Mouse (Mus musculus) monocyte, adult 5-6 weeks (primary cell): ENCODE measurements around the gene Oaf. TPM values are rescaled to one million over a fixed set of nuclear protein-coding genes. Genes with fewer than 3 reads are reported as not detected.

ENCODE experiments used
- ATAC-seq: fragments of 153-309, 156-312 bp; replicated peaks from 2 replicates; pipeline ENCODE4 v1.8.0; 2017; ENCODE audit warnings: mild to moderate bottlenecking; ENCODE audit not compliant: low TSS enrichment, insufficient number of reproducible peaks, severe bottlenecking, poor library complexity, low FRiP score
- total RNA-seq: library from RNA; stranded (forward); fragments of 200-1000, 200-491, 200-594 nt; gene quantifications from 3 replicates; pipeline ENCODE4 v1.2.3, GENCODE M21; 2017

Oaf gene
- total RNA-seq, 1 experiment from 2014 or later, result 0.10 TPM

- ATAC-seq, result no peak
These were observed 12.1 kb upstream of the Oaf start for GRCm38 (mm10) chr9:43251786-43252185.

GRCm38 (mm10) chr9:43246738-43247180, 7.0 kb upstream of the Oaf start:
- ATAC-seq, result no peak

GRCm38 (mm10) chr9:43245801-43246570, 6.3 kb upstream of the Oaf start:
- no peak for ATAC-seq

DNA sequence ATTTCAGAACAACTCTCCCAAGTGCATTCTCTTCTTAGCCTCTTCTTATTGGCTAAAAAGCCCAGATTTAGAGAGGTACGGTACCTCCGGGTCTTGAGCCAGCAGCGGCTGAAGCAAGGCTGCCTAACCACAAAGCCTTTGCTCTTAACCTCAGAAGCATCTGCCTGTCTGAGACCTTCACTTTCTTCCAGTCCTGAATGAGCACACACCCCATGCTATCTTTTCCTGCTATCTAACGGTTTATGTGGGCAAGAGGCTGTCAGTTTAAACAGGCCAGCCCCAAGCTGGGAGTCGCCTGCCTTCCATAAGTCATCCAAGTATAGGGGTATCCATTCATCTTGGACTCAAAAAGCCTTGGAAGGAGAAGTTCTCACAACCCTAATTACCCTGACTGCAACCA, 2.7 kb upstream of the Oaf start:
- ATAC-seq, result no peak

GRCm38 (mm10) chr9:43241970-43242369, 2.3 kb upstream of the Oaf start:
- ATAC-seq, result no peak

DNA sequence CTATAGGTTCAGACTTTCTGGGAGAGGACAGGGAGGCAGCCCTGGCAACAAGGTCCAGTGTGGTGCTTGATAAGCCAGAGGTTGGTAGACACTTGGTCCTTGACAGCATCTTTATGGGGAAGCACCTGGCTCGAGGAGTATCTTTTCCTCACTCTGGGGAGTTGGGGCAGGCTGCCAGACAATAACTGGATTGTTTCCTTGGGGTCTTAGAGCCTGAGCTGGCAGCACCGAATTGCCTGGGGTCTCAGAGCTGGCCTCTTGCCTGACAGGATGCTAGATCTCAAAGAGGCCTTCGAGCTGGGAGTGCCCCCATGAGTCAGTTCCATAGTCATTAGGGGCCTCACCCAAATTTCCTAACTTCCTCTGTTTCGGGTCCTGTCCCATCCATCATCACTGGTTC, 1.6 kb upstream of the Oaf start:
- no peak for ATAC-seq

DNA sequence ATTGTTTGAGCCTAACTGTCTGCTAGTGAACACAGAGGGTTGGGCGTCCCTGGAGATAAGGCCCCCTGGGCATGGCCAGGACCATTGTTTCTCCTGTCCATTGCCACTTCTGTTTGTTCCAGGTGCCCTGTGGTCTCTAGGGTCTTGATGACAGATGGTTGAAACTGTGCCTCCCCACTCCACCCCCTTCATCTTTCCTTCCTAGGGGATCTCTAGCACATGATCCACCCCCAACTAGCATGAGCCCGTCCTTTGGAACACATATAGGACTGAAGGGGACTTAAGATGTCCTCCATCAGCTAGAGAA, 836 bp upstream of the Oaf start:
- ATAC-seq, result no peak

DNA sequence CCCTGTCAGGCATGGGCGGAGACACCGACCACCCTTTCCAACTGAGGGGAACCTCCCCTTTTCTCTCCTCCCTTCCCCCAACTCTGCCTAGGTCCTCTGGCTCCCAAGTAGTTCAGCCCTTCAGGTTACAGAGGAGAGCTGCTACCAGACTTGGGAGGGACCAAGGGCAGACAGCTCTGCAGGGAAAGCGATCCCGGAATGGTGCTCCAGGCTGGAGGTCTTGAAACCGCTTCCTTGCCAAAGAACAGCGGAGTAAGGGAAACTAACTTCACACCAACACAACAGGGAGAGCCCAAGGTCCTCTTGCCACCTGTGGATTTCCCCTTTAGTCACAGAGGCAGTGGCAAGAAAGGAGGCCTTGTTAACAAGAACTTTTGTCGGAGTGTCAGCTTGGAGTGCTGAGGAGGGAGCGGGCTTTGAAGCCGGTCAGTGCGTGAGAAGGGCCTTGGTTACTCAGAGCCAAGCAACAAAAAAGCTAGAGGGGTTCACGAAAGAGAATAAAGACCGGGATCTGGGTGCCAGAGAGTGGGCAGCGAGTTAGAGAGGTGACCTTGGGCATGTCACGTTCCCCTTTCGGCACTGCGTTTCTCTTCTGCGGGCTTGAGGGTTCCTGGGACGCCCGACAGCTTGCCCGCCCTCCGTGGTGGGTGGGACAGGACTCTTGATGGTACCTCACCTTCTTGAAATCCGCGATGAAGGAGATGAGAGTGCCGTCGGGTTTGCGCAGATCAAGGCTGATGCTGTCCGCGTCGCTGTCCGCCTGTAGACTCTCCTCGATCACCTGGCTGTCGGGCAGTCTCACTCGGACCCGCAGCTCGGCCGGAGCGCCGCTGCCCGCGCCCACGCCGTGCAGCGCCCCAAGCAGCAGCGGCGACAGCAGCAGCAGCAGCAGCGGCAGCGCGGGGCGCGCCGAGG, 823 bp downstream of the Oaf start:
- ATAC-seq, result no peak

- ATAC-seq, result no peak
These were observed 1.5 kb downstream of the Oaf start for GRCm38 (mm10) chr9:43238167-43238566.

- ATAC-seq, result no peak
These were observed 2.5 kb downstream of the Oaf start for GRCm38 (mm10) chr9:43237111-43237775.

- ATAC-seq, result no peak
These were observed 3.1 kb downstream of the Oaf start for GRCm38 (mm10) chr9:43236576-43236975.

GRCm38 (mm10) chr9:43236106-43236505, 3.6 kb downstream of the Oaf start:
- no peak for ATAC-seq

DNA sequence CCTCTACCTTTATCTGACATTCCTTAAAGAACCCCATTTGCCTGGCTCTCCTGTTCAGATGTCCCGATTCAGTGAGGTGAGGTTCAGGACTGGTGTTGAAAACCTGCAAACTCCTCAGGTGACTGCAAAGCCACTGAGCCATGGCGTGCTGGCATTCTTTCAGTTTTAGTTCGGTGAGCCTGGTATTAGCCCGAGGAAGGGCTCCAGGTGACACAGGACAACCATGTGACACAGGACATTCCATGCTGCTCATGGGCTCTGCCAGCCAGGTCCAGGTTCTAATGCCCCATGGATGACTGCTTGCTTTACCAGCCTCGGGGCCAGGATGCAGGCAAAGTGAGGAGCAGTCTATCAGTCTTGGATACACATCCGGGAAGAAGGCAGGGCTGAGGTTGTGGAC, 4.4 kb downstream of the Oaf start:
- ATAC-seq, result no peak

DNA sequence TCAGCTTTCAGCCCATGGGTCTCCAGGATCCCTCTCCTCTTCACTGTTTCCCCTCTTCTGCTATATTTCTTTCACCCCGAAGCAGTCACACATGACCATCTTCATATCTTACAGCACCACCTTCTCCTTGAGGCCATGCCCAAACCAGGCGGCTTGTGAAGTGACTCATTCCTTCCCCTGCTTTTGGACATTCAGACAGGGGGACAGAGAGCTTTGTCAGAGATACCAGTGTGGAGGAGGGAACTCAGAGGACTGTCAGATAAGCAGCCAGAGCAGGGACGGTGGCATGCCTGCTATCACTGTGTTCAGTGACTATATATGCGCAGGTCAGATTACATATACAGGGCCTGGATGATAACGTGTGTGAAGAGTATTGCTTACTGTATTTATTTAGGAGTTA, 5.2 kb downstream of the Oaf start:
- ATAC-seq, result no peak

DNA sequence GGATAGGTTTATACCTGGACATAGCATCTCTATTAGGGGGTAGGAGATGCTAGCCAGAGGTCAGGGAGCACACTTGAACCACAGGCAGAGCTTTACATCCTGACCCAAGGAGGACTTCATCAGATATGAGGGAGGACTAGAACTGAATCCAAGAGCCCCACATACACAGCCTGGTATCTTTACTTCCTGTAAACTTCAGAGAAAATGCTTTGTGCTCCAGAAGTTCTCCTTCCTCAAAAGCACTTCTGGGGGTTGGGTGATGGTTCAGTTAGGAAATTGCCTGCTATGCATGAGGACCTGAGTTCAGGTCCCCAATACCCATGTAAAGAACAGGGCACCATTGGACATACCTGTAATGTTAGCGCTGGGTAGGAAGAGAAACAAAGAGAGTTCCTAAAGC, 6.2 kb downstream of the Oaf start:
- no peak for ATAC-seq

DNA sequence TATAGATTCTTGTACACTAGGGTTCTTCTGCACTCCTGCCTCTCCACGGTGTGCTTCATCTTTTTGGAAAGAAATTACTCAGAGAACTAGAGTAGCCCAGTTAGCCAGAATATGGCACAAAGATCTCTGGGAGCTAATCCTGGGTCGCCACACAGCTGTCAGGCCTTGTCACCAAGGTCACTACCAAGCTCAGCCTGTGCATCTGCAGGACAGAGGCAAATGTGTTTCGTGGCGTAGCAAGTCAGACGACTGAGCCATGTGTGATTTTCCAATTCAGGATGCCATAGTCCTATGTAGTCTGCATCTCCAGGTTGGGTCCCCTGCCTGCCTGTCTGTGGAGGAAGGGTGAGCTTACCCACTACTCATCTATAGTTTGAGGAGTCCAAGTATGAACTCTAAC, 6.7 kb downstream of the Oaf start:
- no peak for ATAC-seq

- ATAC-seq, result no peak
These were observed 7.4 kb downstream of the Oaf start for GRCm38 (mm10) chr9:43232286-43232685.

DNA sequence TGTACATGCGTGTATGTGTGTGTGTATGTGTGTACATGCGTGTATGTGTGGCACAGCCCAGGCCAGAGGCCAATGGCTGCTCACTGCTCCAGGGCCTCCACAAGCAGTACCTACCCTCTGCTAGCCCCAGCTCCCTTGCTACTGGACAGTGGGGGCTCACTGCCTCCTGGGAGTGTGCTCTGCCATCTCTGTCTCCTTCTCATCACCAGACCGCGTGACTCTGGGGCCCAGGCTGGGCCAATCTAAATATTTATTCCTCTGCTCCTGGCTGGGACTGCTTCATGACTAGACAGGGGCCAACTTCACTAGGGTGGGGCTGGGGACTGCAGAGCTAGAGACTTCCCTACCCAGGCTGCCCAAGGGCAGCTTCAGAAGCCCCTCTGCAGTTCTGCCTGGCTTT, 7.9 kb downstream of the Oaf start:
- no peak for ATAC-seq

GRCm38 (mm10) chr9:43230886-43231285, 8.8 kb downstream of the Oaf start:
- ATAC-seq, result no peak

- no peak for ATAC-seq
These were observed 9.7 kb downstream of the Oaf start for GRCm38 (mm10) chr9:43229962-43230361.
